Mouse (Mus musculus): ENCODE data around the gene Git2.

Git2 gene

GRCm38 (mm10) chr5:114775056-114775979 is at the start of gene Git2:
TSS of gene Git2 (minus strand) at chr5:114775517.
- DNase-seq (ENCODE audit: extremely low read depth, low read depth, low spot score): no peak

GRCm38 (mm10) chr5:114824197-114824596 is 48.9 kb upstream of the Git2 start:
- DNase-seq (ENCODE audit: extremely low read depth, low read depth, low spot score): no peak

- DNase-seq (ENCODE audit: extremely low read depth, low read depth, low spot score): no peak
Observed at GRCm38 (mm10) chr5:114822796-114823688, 47.7 kb upstream of the Git2 start, which contains the start of gene 1500011B03Rik. TSS of gene 1500011B03Rik (minus strand) at chr5:114823468.

- no peak for DNase-seq (ENCODE audit: extremely low read depth, low read depth, low spot score)
Observed at GRCm38 (mm10) chr5:114818124-114818523, 42.8 kb upstream of the Git2 start.

GRCm38 (mm10) chr5:114816599-114816998 is 41.3 kb upstream of the Git2 start:
- no peak for DNase-seq (ENCODE audit: extremely low read depth, low read depth, low spot score)

GRCm38 (mm10) chr5:114813525-114814181 is 38.3 kb upstream of the Git2 start:
- no peak for DNase-seq (ENCODE audit: extremely low read depth, low read depth, low spot score)

GRCm38 (mm10) chr5:114809826-114810225 is 34.5 kb upstream of the Git2 start:
- DNase-seq (ENCODE audit: extremely low read depth, low read depth, low spot score): no peak

GRCm38 (mm10) chr5:114809181-114809756 is 34.0 kb upstream of the Git2 start:
- no peak for DNase-seq (ENCODE audit: extremely low read depth, low read depth, low spot score)

- DNase-seq (ENCODE audit: extremely low read depth, low read depth, low spot score): no peak
Observed at GRCm38 (mm10) chr5:114808385-114808784, 33.1 kb upstream of the Git2 start.

- DNase-seq (ENCODE audit: extremely low read depth, low read depth, low spot score): no peak
Observed at GRCm38 (mm10) chr5:114807893-114808292, 32.6 kb upstream of the Git2 start.

GRCm38 (mm10) chr5:114807468-114807867 is 32.2 kb upstream of the Git2 start:
- DNase-seq (ENCODE audit: extremely low read depth, low read depth, low spot score): no peak

GRCm38 (mm10) chr5:114807063-114807462 is 31.7 kb upstream of the Git2 start:
- no peak for DNase-seq (ENCODE audit: extremely low read depth, low read depth, low spot score)

- DNase-seq (ENCODE audit: extremely low read depth, low read depth, low spot score): no peak
Observed at GRCm38 (mm10) chr5:114806636-114807035, 31.3 kb upstream of the Git2 start.

GRCm38 (mm10) chr5:114805436-114806350 is 30.4 kb upstream of the Git2 start:
- DNase-seq (ENCODE audit: extremely low read depth, low read depth, low spot score): no peak

- DNase-seq (ENCODE audit: extremely low read depth, low read depth, low spot score): no peak
Observed at GRCm38 (mm10) chr5:114804958-114805357, 29.6 kb upstream of the Git2 start.

- no peak for DNase-seq (ENCODE audit: extremely low read depth, low read depth, low spot score)
Observed at GRCm38 (mm10) chr5:114804335-114804734, 29.0 kb upstream of the Git2 start.

- no peak for DNase-seq (ENCODE audit: extremely low read depth, low read depth, low spot score)
Observed at GRCm38 (mm10) chr5:114803231-114803630, 27.9 kb upstream of the Git2 start.

GRCm38 (mm10) chr5:114801841-114802240 is 26.5 kb upstream of the Git2 start:
- no peak for DNase-seq (ENCODE audit: extremely low read depth, low read depth, low spot score)

GRCm38 (mm10) chr5:114801049-114801448 is 25.7 kb upstream of the Git2 start:
- no peak for DNase-seq (ENCODE audit: extremely low read depth, low read depth, low spot score)

GRCm38 (mm10) chr5:114799848-114800247 is 24.5 kb upstream of the Git2 start:
- DNase-seq (ENCODE audit: extremely low read depth, low read depth, low spot score): no peak

Measured in fat pad, adult 2 months (tissue).